Mouse (Mus musculus): ENCODE measurements around the gene Trim44.

- TF ChIP-seq CTCF (IDR thresholded peaks at IDR 0.05; ENCODE audit: borderline replicate concordance, insufficient read depth, low read length) (no peak), POLR2A (IDR thresholded peaks at IDR 0.05; ENCODE audit: low read depth, low read length) (no peak)
Measured at GRCm38 (mm10) chr2:102341429-102341828, 66.2 kb downstream of the Trim44 start.
